ENCODE assay signal across 12 mouse cellular contexts in genomic region chr4:35005068-35005769, GRCm38 (mm10).
DNase-seq lines count a peak whose midpoint lies in the region; ATAC-seq lines count a peak whose summit lies in the region.
"Had no signal": no experiment of that assay in that cellular context is flagged by ENCODE, and none has a peak within 500 bp of the region (broad histone marks: within the 10 kb centered on the region; RNA-seq: fewer than 3 reads in every experiment).

No protein-coding gene starts in this region.

- no peaks in the 10 kb centered on the region for H3K36me3 ChIP-seq in heart, embryonic 13.5 days
- H3K36me3 ChIP-seq in neural tube, embryonic 14.5 days (ENCODE audit: control insufficient read depth, insufficient read depth, low read length): no peaks in the 10 kb centered on the region
- no peaks in the 10 kb centered on the region for H3K36me3 ChIP-seq in stomach, embryonic 14.5 days (ENCODE audit: control insufficient read depth, insufficient read depth, low read length)
- H3K36me3 ChIP-seq: hindbrain, embryonic 10.5 days; midbrain, embryonic 10.5 days; neural tube, embryonic 13.5 days had no signal

- no peak for DNase-seq in heart, adult 8-10 months (ENCODE audit: low spot score)
- DNase-seq in neural tube, embryonic 10.5 days (ENCODE audit: extremely low spot score, low spot score): no peak
- DNase-seq in forelimb bud, embryonic 11.5 days (ENCODE audit: low read depth, low spot score): peak; percentile 27
- no peak for DNase-seq in thymus, postnatal 0 days (ENCODE audit: low spot score)
- no peak for DNase-seq in thymus, postnatal 4 days
- DNase-seq: thymus, adult 18-20 months had no signal

- no peak overlapping the region for H3K4me2 ChIP-seq in heart, embryonic 13.5 days
- H3K4me2 ChIP-seq in neural tube, embryonic 14.5 days (ENCODE audit: low read depth, low read length): no peak overlapping the region
- no peak overlapping the region for H3K4me2 ChIP-seq in stomach, embryonic 14.5 days (replicated peaks; ENCODE audit: low read depth, low read length)
- H3K4me2 ChIP-seq: neural tube, embryonic 13.5 days had no signal

- H3K27me3 ChIP-seq in heart, embryonic 13.5 days (replicated peaks): 0 out of 2 replicates have a peak, but pooled peaks cover 14% of the 10 kb centered on the region
- no peaks in the 10 kb centered on the region for H3K27me3 ChIP-seq in neural tube, embryonic 14.5 days (ENCODE audit: control insufficient read depth, insufficient read depth, low read length)
- H3K27me3 ChIP-seq in stomach, embryonic 14.5 days (ENCODE audit: control insufficient read depth, insufficient read depth, low read length): no peaks in the 10 kb centered on the region
- H3K27me3 ChIP-seq: neural tube, embryonic 13.5 days had no signal

- no peaks in the 10 kb centered on the region for H3K9me3 ChIP-seq in heart, embryonic 13.5 days
- H3K9me3 ChIP-seq in neural tube, embryonic 14.5 days (ENCODE audit: control insufficient read depth, low read length): no peaks in the 10 kb centered on the region
- H3K9me3 ChIP-seq in stomach, embryonic 14.5 days (ENCODE audit: control insufficient read depth, low read depth, low read length): no peaks in the 10 kb centered on the region
- H3K9me3 ChIP-seq: hindbrain, embryonic 10.5 days; midbrain, embryonic 10.5 days; neural tube, embryonic 13.5 days had no signal

- no peak for ATAC-seq in heart, embryonic 13.5 days (ENCODE audit: extremely low read depth, insufficient number of reproducible peaks, low FRiP score, low TSS enrichment)
- peak; percentile 23; the same call in 1 of the 2 replicates for ATAC-seq in neural tube, embryonic 14.5 days (ENCODE audit: low read depth)
- 0 out of 2 replicates have a peak, but pooled peaks have one; percentile 8 for ATAC-seq in stomach, embryonic 14.5 days (ENCODE audit: insufficient number of reproducible peaks, insufficient read depth, low FRiP score, low read depth)

- H3K4me3 ChIP-seq in heart, embryonic 13.5 days: no peak overlapping the region
- H3K4me3 ChIP-seq in neural tube, embryonic 14.5 days (ENCODE audit: low read depth, low read length): no peak overlapping the region
- H3K4me3 ChIP-seq in stomach, embryonic 14.5 days (ENCODE audit: low read depth, low read length): no peak overlapping the region
- H3K4me3 ChIP-seq: hindbrain, embryonic 10.5 days; midbrain, embryonic 10.5 days; neural tube, embryonic 13.5 days had no signal

- 42% methylated on average over 5 of the region's 5 CpGs for WGBS in heart, embryonic 13.5 days
- 81% methylated on average over 5 of the region's 5 CpGs for WGBS in neural tube, embryonic 14.5 days
- WGBS in stomach, embryonic 14.5 days: 55% methylated on average over 5 of the region's 5 CpGs

- H3K27ac ChIP-seq in heart, embryonic 13.5 days (replicated peaks): peak overlapping the region; percentile 46
- no peak overlapping the region for H3K27ac ChIP-seq in neural tube, embryonic 14.5 days (ENCODE audit: low read depth, low read length)
- H3K27ac ChIP-seq in stomach, embryonic 14.5 days (ENCODE audit: low read length): no peak overlapping the region
- H3K27ac ChIP-seq: hindbrain, embryonic 10.5 days; midbrain, embryonic 10.5 days had no signal

- peaks cover 43% of the 10 kb centered on the region for H3K4me1 ChIP-seq in heart, embryonic 13.5 days
- no peaks in the 10 kb centered on the region for H3K4me1 ChIP-seq in neural tube, embryonic 14.5 days (ENCODE audit: control insufficient read depth, insufficient read depth, low read length)
- peaks cover 22% of the 10 kb centered on the region; the same call in 1 of the 2 replicates for H3K4me1 ChIP-seq in stomach, embryonic 14.5 days (ENCODE audit: control insufficient read depth, insufficient read depth, low read length)

- no peak overlapping the region for H3K9ac ChIP-seq in heart, embryonic 13.5 days
- H3K9ac ChIP-seq in neural tube, embryonic 14.5 days (replicated peaks; ENCODE audit: low read depth, low read length): no peak overlapping the region
- H3K9ac ChIP-seq in stomach, embryonic 14.5 days (replicated peaks; ENCODE audit: low read depth, low read length): no peak overlapping the region
- H3K9ac ChIP-seq: neural tube, embryonic 13.5 days had no signal
